Mouse (Mus musculus) hindbrain, embryonic 13.5 days (tissue): ENCODE measurements around the gene Rpgrip1. TPM values are rescaled to one million over a fixed set of nuclear protein-coding genes. Genes with fewer than 3 reads are reported as not detected.

ENCODE experiments used
- ATAC-seq: fragments of 200-750 bp; cut with Nextera tagmentation; 2 replicates; pipeline ENCODE4 v1.8.0; 2017; ENCODE audit warnings: moderate TSS enrichment; ENCODE audit not compliant: low FRiP score
- H3K27ac ChIP-seq: fragments of 300-500 bp; sonication (generic); 2 replicates; pipeline ENCODE4 v1.5.1; 2015; ENCODE audit warnings: inconsistent platforms, mild to moderate bottlenecking, moderate library complexity
- H3K27me3 ChIP-seq: fragments of 300-500 bp; sonication (generic); 2 replicates; pipeline ENCODE4 v1.6.1; 2015; ENCODE audit warnings: mild to moderate bottlenecking, inconsistent platforms
- H3K36me3 ChIP-seq: fragments of 300-500 bp; sonication (generic); 2 replicates; pipeline ENCODE4 v1.6.1; 2015; ENCODE audit warnings: mild to moderate bottlenecking, inconsistent platforms
- H3K4me1 ChIP-seq: fragments of 300-500 bp; sonication (generic); replicated peaks from 2 replicates; pipeline ENCODE4 v1.6.1; 2015; ENCODE audit warnings: inconsistent platforms
- H3K4me2 ChIP-seq: fragments of 300-500 bp; sonication (generic); 2 replicates; pipeline ENCODE4 v1.6.1; 2015; ENCODE audit warnings: inconsistent platforms, mild to moderate bottlenecking, moderate library complexity
- H3K4me3 ChIP-seq: fragments of 300-500 bp; sonication (generic); 2 replicates; pipeline ENCODE4 v1.5.1; 2015; ENCODE audit warnings: mild to moderate bottlenecking, inconsistent platforms
- H3K9ac ChIP-seq: fragments of 300-500 bp; sonication (generic); 2 replicates; pipeline ENCODE4 v1.6.1; 2015; ENCODE audit warnings: mild to moderate bottlenecking, inconsistent platforms
- H3K9me3 ChIP-seq: fragments of 300-500 bp; sonication (generic); 2 replicates; pipeline ENCODE4 v1.6.1; 2016; ENCODE audit warnings: inconsistent platforms
- WGBS: fragments of 180-500 bp; shearing (Covaris S2); methylation state at CpG from one replicate; pipeline ENCODE4 v1.1.7; 2015; 5-methylcytosine and 5-hydroxymethylcytosine counted together
- polyA plus RNA-seq: library from polyadenylated mRNA; unstranded; fragments of >200 nt; fragmentation: Nextera tagmentation; extraction: Ambion mirVana; gene quantifications from 2 replicates; pipeline ENCODE4 v1.2.1, GENCODE M21; 2015

Rpgrip1 gene
- polyA plus RNA-seq, 1 experiment from 2014 or later, result 51.5 TPM

DNA sequence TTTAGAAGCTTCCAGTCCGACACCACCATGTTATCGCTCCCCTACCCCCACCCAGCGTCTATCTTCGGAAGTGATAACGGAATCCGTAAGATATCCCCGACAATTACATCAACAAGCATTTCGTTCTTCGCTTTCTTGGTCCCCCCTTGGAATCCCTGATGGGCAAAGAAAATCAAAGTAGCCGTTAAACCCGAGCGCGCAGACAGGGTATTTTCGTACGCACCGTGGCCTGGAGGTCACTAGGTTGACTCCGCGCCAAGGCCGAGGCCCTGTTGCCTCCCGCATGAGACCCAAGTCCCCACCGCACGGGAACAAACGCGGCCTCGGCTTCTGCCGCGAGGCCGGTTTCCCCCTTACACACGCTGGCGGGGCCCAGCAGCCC is 7.0 kb upstream of the Rpgrip1 start:
- Histone ChIP-seq H3K4me2 (peak overlapping the region; percentile 82), H3K9ac (peak overlapping the region; percentile 98), H3K36me3 (peaks cover 6% of the 10 kb centered on the region), H3K9me3 (no peaks in the 10 kb centered on the region), H3K4me3 (peak overlapping the region; percentile 93), H3K27me3 (no peaks in the 10 kb centered on the region), H3K4me1 (peaks cover 44% of the 10 kb centered on the region), H3K27ac (peak overlapping the region; percentile 98)
- no peak for ATAC-seq
- WGBS, result 0% methylated on average over 30 of the region's 30 CpGs

DNA sequence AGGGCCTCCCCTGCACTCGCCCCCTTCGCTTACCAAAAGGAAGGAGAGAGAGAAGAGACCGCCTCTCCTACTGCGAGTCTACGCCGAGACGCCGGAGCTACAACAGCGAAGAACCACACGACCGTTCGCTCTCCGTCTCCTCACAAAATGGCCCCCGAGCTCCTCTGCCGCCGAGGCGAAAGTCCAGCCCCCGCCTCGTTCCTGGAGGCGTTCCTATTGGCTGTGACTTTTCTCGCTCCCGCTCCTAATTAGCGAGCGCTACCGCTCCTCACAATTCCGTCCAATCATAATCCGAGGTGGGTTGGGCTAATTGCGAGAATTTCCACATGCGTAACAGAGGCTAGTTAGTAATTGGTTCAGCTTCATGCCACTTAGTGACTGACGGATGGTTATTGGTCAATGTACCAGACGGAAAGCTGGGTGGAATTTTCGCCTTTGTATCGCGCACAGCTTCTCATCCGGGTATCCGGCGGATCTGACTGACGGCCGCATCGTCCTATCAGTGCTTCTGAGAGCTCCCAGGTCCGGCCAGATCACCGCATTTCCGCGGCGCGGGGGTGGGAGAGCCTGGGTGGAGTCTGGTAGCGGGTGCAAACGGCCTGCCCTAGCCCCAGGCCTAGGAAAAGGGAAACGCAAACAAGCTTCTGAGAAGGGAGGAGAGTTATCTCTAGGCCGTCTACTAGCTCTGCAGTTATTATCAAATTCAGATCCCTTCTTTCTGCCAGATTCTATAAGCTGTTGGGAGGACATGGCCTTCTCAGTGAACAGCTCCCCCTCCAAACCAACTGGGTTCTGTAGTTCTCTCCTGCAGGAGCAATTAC is 6.4 kb upstream of the Rpgrip1 start, which contains the start of gene Hnrnpc:
TSS of gene Hnrnpc (minus strand) at position 173 of the 821 bp plus-strand sequence.
- H3K27me3 ChIP-seq, result no peaks in the 10 kb centered on the region
- H3K4me2 ChIP-seq, result peak within 1 kb of the TSS; percentile 82
- H3K36me3 ChIP-seq, result peaks cover 6% of the 10 kb centered on the region
- H3K4me1 ChIP-seq, result peaks cover 39% of the 10 kb centered on the region
- peak within 1 kb of the TSS; percentile 93 for H3K4me3 ChIP-seq
- H3K27ac ChIP-seq, result peak within 1 kb of the TSS; percentile 98
- ATAC-seq, result peak; percentile 99
- H3K9me3 ChIP-seq, result no peaks in the 10 kb centered on the region
- under 1% methylated on average over 48 of the region's 50 CpGs for WGBS
- H3K9ac ChIP-seq, result peak within 1 kb of the TSS; percentile 98

DNA sequence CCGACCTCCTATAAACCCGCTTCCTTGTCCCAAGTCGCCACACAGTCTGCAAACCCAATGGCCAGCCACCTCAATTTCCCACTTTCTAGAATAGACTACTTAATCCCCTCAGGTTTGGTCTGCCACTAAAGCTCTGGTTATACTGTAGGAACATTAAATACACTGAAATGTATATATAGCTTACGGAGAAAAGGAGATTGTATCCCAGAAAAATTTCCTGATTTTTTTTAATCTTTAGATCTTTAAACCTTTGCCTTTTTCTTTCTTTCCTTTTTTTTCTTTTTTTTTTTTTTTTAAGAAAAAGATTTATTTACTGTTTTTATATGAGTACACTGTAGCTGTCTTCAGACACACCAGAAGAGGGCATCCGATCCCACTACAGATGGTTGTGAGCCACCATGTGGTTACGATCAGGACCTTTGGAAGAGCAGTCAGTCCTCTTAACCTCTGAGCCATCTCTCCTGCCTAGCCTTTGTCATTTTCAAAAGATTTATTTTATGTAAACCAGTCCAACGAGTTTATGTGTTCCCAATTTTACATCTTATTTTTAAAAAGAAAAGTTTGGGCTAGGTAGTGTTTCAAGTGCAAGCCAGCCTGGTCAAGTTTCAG is 5.7 kb upstream of the Rpgrip1 start:
- Histone ChIP-seq H3K4me3 (peak overlapping the region; percentile 38), H3K4me2 (peak overlapping the region; percentile 62), H3K9ac (peak overlapping the region; percentile 73), H3K9me3 (no peaks in the 10 kb centered on the region), H3K27ac (peak overlapping the region; percentile 95), H3K36me3 (peaks cover 6% of the 10 kb centered on the region), H3K4me1 (peaks cover 36% of the 10 kb centered on the region), H3K27me3 (no peaks in the 10 kb centered on the region)
- ATAC-seq, result no peak
- WGBS, result 38% methylated on average over 7 of the region's 7 CpGs

DNA sequence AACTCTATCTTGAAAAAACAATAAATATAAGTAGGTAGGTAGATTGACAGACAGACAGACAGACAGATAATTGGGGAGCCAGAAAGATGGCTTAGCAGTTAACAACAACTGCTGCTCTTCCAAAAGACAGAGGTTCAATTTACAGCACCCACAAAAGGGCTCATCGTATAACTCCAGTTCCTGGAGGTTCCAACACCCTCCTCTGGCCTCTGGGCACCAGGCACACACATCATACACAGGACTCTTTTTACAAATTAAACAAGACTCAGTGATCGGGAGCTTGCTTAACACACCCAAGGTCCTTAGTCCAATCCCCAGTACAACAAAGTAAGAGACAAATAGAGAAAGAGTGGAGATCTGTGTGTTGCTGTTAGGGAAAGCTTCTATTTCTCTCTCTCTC is 5.2 kb upstream of the Rpgrip1 start:
- Histone ChIP-seq H3K36me3 (peaks cover 6% of the 10 kb centered on the region), H3K27ac (no peak overlapping the region), H3K9ac (no peak overlapping the region), H3K4me1 (peaks cover 31% of the 10 kb centered on the region), H3K27me3 (no peaks in the 10 kb centered on the region), H3K4me3 (no peak overlapping the region), H3K9me3 (no peaks in the 10 kb centered on the region), H3K4me2 (no peak overlapping the region)
- ATAC-seq, result no peak
- WGBS, result 89% methylated on average over 2 of the region's 2 CpGs

DNA sequence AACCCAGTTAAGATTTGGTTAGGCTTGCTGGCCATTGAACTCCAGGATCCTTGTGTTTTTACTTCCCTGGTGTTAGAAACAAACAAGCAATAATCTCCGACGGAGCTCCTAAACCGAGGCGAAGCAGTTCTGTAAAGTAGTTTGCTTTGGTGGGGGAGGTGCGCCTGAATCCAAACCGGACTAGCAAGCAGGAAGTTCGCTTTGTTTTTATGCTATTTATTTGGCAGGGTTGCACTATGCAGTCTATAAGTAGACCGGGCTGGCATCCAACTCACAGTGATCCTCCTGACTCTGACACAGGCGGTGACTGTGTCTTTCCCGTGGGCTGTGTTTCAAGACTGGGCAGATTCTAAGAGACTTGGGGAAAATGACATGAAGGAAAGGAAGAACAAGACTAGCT is 3.8 kb upstream of the Rpgrip1 start:
- Histone ChIP-seq H3K4me3 (no peak overlapping the region), H3K9me3 (no peaks in the 10 kb centered on the region), H3K27ac (peak overlapping the region; percentile 79), H3K4me2 (0 out of 2 replicates have a peak overlapping the region, but pooled peaks have one; percentile 0), H3K36me3 (peaks cover 2% of the 10 kb centered on the region; the same call in 1 of the 2 replicates), H3K4me1 (peaks cover 17% of the 10 kb centered on the region), H3K9ac (no peak overlapping the region), H3K27me3 (no peaks in the 10 kb centered on the region)
- no peak for ATAC-seq
- WGBS, result 29% methylated on average over 10 of the region's 10 CpGs

DNA sequence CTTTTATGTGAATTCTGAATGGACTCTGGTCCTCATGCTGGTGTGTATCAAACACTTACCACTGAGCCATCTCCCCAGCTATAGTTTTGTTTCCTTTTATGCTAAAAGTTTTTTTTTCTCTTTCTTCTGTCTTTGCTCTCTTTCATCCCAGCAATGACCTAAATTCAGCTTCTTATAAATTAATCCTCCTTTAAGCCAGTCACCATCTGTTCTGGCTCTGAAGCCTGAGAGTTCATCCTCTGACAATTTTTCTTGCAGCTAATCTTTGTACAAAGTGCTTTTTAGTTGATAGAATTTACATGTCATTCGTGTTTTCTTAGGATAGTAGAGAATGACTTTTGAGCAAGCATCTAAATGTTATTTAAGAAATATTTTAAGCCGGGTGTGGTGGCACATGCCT is 2.5 kb upstream of the Rpgrip1 start:
- Histone ChIP-seq H3K36me3 (no peaks in the 10 kb centered on the region), H3K4me2 (no peak overlapping the region), H3K9ac (no peak overlapping the region), H3K4me3 (no peak overlapping the region), H3K9me3 (no peaks in the 10 kb centered on the region), H3K4me1 (peaks cover 6% of the 10 kb centered on the region; the same call in 1 of the 2 replicates), H3K27me3 (no peaks in the 10 kb centered on the region), H3K27ac (no peak overlapping the region)
- ATAC-seq, result no peak
- 88% methylated on average over 2 of the region's 2 CpGs for WGBS

DNA sequence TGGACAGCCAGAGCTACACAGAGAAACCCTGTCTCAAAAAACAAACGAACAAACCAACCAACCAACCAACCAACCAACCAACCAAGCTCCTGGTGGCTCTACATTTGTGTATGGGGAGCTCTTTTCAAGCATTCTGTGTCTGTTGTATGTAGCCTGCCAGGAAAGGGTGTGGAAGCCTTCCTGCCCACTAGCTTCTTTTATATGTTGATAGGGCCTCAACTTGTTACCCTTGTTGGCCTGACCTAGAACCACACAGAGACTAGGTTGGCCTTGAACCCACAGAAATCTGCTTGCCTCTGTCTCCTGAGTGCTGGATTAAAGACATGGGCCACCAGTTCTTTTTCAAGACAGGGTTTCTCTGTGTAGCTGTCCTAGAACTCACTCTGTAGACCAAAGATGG is 3.6 kb downstream of the Rpgrip1 start:
- H3K36me3 ChIP-seq, result no peaks in the 10 kb centered on the region
- no peak overlapping the region for H3K4me2 ChIP-seq
- no peaks in the 10 kb centered on the region for H3K9me3 ChIP-seq
- H3K4me3 ChIP-seq, result no peak overlapping the region
- no peak for ATAC-seq
- no peaks in the 10 kb centered on the region for H3K27me3 ChIP-seq
- peaks cover 7% of the 10 kb centered on the region for H3K4me1 ChIP-seq
- no peak overlapping the region for H3K9ac ChIP-seq
- WGBS, result 70% methylated on average over 1 of the region's 1 CpGs
- no peak overlapping the region for H3K27ac ChIP-seq

DNA sequence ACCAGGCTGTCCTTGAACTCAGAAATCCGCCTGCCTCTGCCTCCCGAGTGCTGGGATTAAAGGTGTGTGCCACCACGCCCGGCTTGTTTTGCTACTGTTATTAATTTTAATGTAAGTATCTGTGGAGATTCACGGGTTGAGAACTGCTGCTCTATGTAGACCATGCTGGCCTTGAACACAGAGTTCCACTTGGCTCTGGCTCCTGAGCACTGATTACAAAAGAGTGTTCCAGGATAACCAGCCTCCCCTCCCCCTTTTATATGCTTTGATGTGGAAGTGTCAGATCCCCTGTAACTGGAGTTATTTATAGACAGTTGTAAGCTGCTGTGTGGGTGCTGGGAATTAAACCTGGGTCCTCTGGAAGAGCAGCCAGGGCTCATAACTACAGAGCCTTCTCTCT is 6.7 kb downstream of the Rpgrip1 start:
- WGBS, result 95% methylated on average over 5 of the region's 5 CpGs
- no peak overlapping the region for H3K4me2 ChIP-seq
- ATAC-seq, result no peak

DNA sequence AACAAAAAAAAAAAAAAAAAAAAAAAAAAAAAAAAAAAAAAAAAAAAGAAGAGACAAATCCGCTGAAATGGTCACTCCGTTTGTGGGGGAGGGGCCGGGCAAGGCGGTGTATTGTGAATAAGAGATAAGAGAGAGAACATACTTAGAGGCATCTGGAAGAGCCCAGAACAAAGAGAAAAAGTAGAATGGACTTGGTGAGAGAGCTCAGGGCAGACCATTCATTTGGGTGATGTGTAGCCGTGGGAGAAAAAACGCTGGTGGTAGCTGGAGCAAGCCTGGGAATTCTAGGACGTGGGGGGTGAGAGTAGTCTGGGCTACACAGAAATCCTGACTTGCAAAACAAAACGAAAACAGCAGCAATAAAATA is 7.9 kb downstream of the Rpgrip1 start:
- Histone ChIP-seq H3K9me3 (no peaks in the 10 kb centered on the region), H3K9ac (peak overlapping the region; percentile 76; the same call in 1 of the 2 replicates), H3K27me3 (peaks cover 12% of the 10 kb centered on the region; the same call in 1 of the 2 replicates), H3K4me3 (peak overlapping the region; percentile 59), H3K4me2 (peak overlapping the region; percentile 88), H3K27ac (peak overlapping the region; percentile 86), H3K36me3 (no peaks in the 10 kb centered on the region), H3K4me1 (peaks cover 8% of the 10 kb centered on the region)
- ATAC-seq, result peak; percentile 15; the same call in 1 of the 2 replicates
- WGBS, result 19% methylated on average over 8 of the region's 8 CpGs

More for the DNA sequence above, 6.7 kb downstream of the Rpgrip1 start:
- no peak overlapping the region for H3K4me3 ChIP-seq
- H3K27ac ChIP-seq, result no peak overlapping the region
- peaks cover 8% of the 10 kb centered on the region for H3K4me1 ChIP-seq
- no peaks in the 10 kb centered on the region for H3K36me3 ChIP-seq
- H3K9me3 ChIP-seq, result no peaks in the 10 kb centered on the region
- no peak overlapping the region for H3K9ac ChIP-seq
- H3K27me3 ChIP-seq, result peaks cover 12% of the 10 kb centered on the region; the same call in 1 of the 2 replicates

DNA sequence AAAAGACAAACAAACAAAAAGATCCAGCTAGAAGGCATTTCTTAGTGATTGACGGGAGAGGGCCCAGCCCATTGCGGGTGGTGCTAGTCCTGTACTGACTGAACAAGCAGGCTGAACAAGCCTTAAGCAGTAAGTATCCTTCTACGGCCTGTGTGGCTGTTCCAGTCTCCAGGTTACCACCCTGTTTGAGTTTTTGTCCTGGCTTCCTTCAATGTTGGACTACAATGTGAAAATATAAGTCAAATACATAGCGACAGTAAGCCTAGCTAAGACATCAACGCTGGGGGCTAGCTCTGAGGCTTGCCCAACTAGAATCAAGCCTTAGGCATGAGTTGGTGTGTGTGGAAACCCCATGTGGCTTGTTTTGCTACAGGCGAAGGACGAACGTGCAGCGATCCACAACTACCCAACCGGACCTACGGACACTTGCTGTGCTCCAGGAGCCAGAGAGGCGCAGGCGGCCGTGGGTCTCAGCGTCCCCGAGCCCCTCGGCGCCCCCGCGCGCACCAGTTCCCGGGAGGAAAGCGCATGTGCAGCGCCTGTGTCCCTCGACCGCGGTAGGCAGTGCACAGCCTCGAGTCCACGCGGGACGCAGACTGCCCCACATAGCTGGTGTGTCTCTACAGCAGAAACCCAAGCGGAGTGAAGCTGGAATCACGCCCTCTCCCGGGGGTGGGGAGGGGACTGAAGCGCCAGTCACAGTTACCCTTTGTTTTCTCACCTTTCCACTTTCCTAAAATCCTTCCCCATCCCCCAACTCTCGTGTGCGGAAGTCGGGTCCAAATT is 8.5 kb downstream of the Rpgrip1 start:
- H3K4me2 ChIP-seq, result peak overlapping the region; percentile 88
- H3K4me3 ChIP-seq, result peak overlapping the region; percentile 59
- peaks cover 8% of the 10 kb centered on the region for H3K4me1 ChIP-seq
- peak overlapping the region; percentile 76 for H3K9ac ChIP-seq
- WGBS, result under 1% methylated on average over 38 of the region's 38 CpGs
- peak; percentile 89 for ATAC-seq
- H3K27ac ChIP-seq, result peak overlapping the region; percentile 86
- H3K36me3 ChIP-seq, result no peaks in the 10 kb centered on the region
- H3K27me3 ChIP-seq, result peaks cover 12% of the 10 kb centered on the region; the same call in 1 of the 2 replicates
- no peaks in the 10 kb centered on the region for H3K9me3 ChIP-seq

DNA sequence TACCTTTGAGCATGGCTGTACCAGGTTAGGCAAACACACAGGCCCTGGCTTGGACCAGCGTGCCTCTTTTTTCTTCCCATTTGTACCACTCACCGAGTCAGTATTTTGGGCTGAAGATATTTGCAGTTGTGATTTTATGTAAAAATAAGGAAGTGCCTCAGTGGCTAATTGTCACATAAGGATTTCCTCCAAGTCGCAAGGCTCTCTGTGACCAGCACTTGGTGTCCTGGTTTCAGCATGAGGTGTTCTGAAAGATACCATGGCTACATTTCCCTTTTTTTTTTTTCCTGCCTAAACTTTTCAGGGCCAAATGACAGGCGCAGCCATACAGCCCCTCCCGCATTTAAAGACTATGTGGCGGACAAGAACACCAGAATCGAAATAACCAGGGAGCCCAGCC is 9.7 kb downstream of the Rpgrip1 start:
- Histone ChIP-seq H3K9ac (peak overlapping the region; percentile 76; the same call in 1 of the 2 replicates), H3K4me1 (peaks cover 8% of the 10 kb centered on the region), H3K27ac (no peak overlapping the region), H3K9me3 (no peaks in the 10 kb centered on the region), H3K36me3 (no peaks in the 10 kb centered on the region), H3K4me2 (peak overlapping the region; percentile 88), H3K4me3 (0 out of 2 replicates have a peak overlapping the region, but pooled peaks have one; percentile 59), H3K27me3 (peaks cover 12% of the 10 kb centered on the region; the same call in 1 of the 2 replicates)
- ATAC-seq, result no peak
- WGBS, result 65% methylated on average over 7 of the region's 7 CpGs

DNA sequence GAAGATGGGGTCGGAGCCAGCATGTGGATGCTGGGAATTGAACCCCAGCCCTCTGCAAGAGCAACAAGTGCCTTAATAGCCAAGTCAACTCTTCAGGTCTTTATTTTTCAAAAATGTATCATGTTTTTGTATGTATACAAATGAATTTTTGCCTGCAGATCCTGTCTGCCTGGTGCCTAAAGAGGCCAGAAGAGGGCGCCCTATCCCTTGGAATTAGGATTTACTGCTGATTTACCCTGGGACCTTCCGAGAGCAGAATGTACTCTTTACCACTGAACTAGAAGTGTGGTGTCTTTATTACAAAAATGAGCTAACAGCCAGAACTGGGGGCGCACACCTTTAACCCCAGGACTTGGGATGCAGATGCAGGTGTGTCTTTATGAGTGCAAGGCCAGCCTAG is 13.4 kb downstream of the Rpgrip1 start:
- Histone ChIP-seq H3K4me3 (no peak overlapping the region), H3K27ac (no peak overlapping the region), H3K4me1 (peaks cover 3% of the 10 kb centered on the region), H3K36me3 (no peaks in the 10 kb centered on the region), H3K9me3 (no peaks in the 10 kb centered on the region), H3K4me2 (no peak overlapping the region), H3K9ac (no peak overlapping the region), H3K27me3 (peaks cover 12% of the 10 kb centered on the region; the same call in 1 of the 2 replicates)
- 21% methylated on average over 4 of the region's 4 CpGs for WGBS
- ATAC-seq, result no peak
